Mouse (Mus musculus) neural tube, embryonic 13.5 days (tissue): Measurements from ENCODE around the gene Il21. TPM values are rescaled to one million over a fixed set of nuclear protein-coding genes. Genes with fewer than 3 reads are reported as not detected.

Source experiments
- ATAC-seq: fragments of 200-750 bp; cut with Nextera tagmentation; 2 replicates; pipeline ENCODE4 v1.8.0; 2017; ENCODE audit warnings: low read depth, mild to moderate bottlenecking, moderate TSS enrichment, moderate library complexity
- H3K27ac ChIP-seq: fragments of 300-500 bp; sonication (generic); replicated peaks from 2 replicates; pipeline ENCODE4 v1.5.1; 2015; ENCODE audit warnings: moderate library complexity, mild to moderate bottlenecking, inconsistent platforms
- H3K27me3 ChIP-seq: fragments of 300-500 bp; sonication (generic); 2 replicates; pipeline ENCODE4 v1.6.1; 2015; ENCODE audit warnings: mild to moderate bottlenecking, inconsistent platforms
- H3K36me3 ChIP-seq: fragments of 300-500 bp; sonication (generic); 2 replicates; pipeline ENCODE4 v1.6.1; 2015; ENCODE audit warnings: mild to moderate bottlenecking, inconsistent platforms
- H3K4me1 ChIP-seq: fragments of 300-500 bp; sonication (generic); replicated peaks from 2 replicates; pipeline ENCODE4 v1.6.1; 2015; ENCODE audit warnings: inconsistent platforms
- H3K4me2 ChIP-seq: fragments of 300-500 bp; sonication (generic); 2 replicates; pipeline ENCODE4 v1.6.1; 2015; ENCODE audit warnings: inconsistent platforms, mild to moderate bottlenecking, moderate library complexity
- H3K4me3 ChIP-seq: fragments of 300-500 bp; sonication (generic); 2 replicates; pipeline ENCODE4 v1.5.1; 2015; ENCODE audit warnings: mild to moderate bottlenecking, inconsistent platforms
- H3K9ac ChIP-seq: fragments of 300-500 bp; sonication (generic); 2 replicates; pipeline ENCODE4 v1.6.1; 2015; ENCODE audit warnings: moderate library complexity, mild to moderate bottlenecking, inconsistent platforms
- H3K9me3 ChIP-seq: fragments of 300-500 bp; sonication (generic); 2 replicates; pipeline ENCODE4 v1.6.1; 2016; ENCODE audit warnings: inconsistent platforms
- WGBS: fragments of 180-500 bp; shearing (Covaris S2); methylation state at CpG from one replicate; pipeline ENCODE4 v1.1.7; 2015; 5-methylcytosine and 5-hydroxymethylcytosine counted together
- polyA plus RNA-seq: library from polyadenylated mRNA; unstranded; fragments of >200 nt; fragmentation: Nextera tagmentation; extraction: Ambion mirVana; gene quantifications from 2 replicates; pipeline ENCODE4 v1.2.1, GENCODE M21; 2015

Gene Il21
- not detected in 2 replicates for polyA plus RNA-seq

DNA sequence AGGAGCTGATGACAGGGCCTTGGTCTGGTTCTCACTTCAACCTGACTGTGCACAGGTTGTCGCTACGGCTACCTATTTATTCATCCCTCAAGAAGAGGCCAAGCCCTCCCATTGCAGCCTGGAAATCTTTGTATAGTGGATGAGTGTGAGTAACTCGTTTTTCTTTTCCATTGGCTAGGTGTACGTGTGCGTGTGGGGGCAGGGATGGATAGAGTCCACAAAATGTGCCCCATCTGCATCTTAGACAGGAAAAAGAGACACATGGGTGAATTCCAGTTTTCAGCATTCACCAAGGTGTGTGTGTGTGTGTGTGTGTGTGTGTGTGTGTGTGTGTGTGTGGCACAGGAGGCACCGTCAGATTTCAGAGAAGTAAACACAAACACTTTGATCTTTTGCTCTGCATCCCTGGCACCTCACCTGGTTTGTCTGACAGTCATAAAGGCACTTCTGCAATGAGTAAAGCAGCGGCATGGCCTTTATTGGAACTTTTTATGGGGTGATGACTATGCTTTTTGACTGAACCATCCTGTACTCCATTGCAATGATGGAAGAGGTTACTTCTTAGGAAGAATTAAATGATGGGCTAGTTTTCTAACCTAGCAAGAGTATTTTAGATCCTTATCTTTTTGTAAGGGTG lies at the start of gene Il21:
TSS of gene Il21 (minus strand) at position 51 of the 637 bp plus-strand sequence.
- Histone ChIP-seq H3K9ac (no peak within 1 kb of the TSS), H3K27me3 (no peaks in the 10 kb centered on the region), H3K4me1 (no peaks in the 10 kb centered on the region), H3K9me3 (no peaks in the 10 kb centered on the region), H3K4me3 (no peak within 1 kb of the TSS), H3K27ac (no peak within 1 kb of the TSS), H3K4me2 (no peak within 1 kb of the TSS), H3K36me3 (no peaks in the 10 kb centered on the region)
- WGBS = 94% methylated on average over 7 of the region's 7 CpGs
- no peak for ATAC-seq

DNA sequence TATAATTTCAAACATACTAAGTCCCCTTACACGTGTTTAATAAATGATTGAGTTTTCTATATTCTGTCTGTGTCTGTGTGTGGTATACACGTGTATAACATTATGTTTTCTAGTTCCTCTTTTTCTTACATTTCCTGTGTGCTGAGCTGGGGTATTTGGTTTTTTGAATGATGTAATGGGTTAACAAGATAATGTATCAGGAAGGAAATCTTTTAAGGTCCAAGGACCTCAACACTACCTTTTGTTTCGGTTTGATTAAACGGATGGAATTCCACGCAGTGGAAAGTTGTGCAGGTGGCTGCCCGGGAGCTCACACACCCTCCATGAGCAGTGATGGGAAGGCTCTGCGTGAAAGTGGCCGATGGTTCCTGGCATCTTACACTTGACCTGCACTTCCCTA lies 48.4 kb upstream of the Il21 start:
- 86% methylated on average over 8 of the region's 8 CpGs for WGBS
- H3K27me3 ChIP-seq = no peaks in the 10 kb centered on the region
- H3K36me3 ChIP-seq = no peaks in the 10 kb centered on the region
- no peaks in the 10 kb centered on the region for H3K9me3 ChIP-seq
- H3K4me1 ChIP-seq = no peaks in the 10 kb centered on the region
- H3K4me3 ChIP-seq = no peak overlapping the region
- no peak overlapping the region for H3K4me2 ChIP-seq
- ATAC-seq = no peak
- H3K9ac ChIP-seq = no peak overlapping the region
- H3K27ac ChIP-seq = no peak overlapping the region

DNA sequence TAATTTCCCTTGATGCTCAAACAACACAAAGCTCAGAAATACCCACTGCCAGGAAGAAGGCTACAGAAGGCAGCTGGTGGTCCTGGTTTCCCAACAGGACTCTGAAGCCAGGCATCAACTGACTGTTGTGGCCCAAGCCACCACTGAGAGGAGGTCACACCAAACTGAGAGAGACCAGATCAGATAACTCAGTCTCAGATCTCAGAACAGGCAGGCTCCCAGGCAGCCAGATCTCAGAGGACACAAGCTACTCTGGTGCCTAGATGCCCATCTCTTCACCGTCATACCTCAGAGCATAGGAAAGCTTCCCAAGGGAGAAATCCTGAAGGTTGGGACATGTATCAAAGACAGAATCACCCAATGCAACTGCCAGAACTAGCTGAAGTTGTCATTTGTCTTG lies 47.8 kb upstream of the Il21 start:
- 77% methylated on average over 1 of the region's 1 CpGs for WGBS
- Histone ChIP-seq H3K9ac (no peak overlapping the region), H3K4me1 (no peaks in the 10 kb centered on the region), H3K27me3 (no peaks in the 10 kb centered on the region), H3K36me3 (no peaks in the 10 kb centered on the region), H3K4me2 (no peak overlapping the region), H3K4me3 (no peak overlapping the region), H3K27ac (no peak overlapping the region), H3K9me3 (no peaks in the 10 kb centered on the region)
- ATAC-seq = no peak

DNA sequence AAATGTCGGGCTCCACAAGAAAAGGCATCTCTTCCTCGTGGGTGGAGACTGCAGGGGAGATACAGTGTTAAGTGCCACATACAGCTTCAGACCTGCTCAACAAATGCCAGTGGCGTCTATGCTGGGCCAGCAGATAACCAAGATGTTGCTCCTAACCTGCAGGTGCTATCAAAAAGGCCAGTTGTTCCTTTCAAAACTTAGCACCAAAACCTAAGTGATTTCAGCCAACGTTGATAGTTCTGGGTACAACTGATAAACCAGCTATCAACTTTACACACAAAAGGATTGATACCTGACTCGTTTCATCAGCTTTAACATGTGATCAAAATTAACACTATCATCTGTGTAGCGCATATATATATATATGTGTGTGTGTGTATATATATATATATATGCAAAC lies 42.2 kb upstream of the Il21 start:
- H3K36me3 ChIP-seq = no peaks in the 10 kb centered on the region
- H3K27me3 ChIP-seq = no peaks in the 10 kb centered on the region
- H3K9ac ChIP-seq = no peak overlapping the region
- no peak for ATAC-seq
- H3K4me2 ChIP-seq = no peak overlapping the region
- H3K27ac ChIP-seq = no peak overlapping the region
- no peak overlapping the region for H3K4me3 ChIP-seq
- H3K4me1 ChIP-seq = no peaks in the 10 kb centered on the region
- 87% methylated on average over 6 of the region's 6 CpGs for WGBS
- no peaks in the 10 kb centered on the region for H3K9me3 ChIP-seq

DNA sequence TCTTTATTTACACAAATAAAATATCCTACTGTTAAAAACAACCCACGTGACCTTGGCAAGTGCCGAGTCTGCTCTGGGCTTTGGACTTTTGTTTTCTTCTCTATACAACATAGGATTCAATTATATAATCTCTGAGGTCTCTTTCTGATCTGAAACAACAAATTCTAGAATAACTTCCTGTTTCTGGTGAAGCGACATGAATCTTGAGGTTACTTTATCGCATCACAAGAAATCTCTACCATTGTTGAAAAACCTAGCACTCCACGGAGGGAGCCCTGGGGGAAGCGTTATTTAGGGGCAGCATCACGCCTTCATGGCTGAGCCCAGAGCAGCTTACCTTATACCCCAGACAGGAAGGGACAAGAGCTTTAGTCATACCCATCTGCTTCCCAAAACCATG lies 40.7 kb upstream of the Il21 start:
- Histone ChIP-seq H3K4me2 (no peak overlapping the region), H3K9me3 (no peaks in the 10 kb centered on the region), H3K4me3 (no peak overlapping the region), H3K27ac (no peak overlapping the region), H3K27me3 (no peaks in the 10 kb centered on the region), H3K4me1 (no peaks in the 10 kb centered on the region), H3K36me3 (no peaks in the 10 kb centered on the region), H3K9ac (no peak overlapping the region)
- ATAC-seq = no peak
- 87% methylated on average over 7 of the region's 7 CpGs for WGBS

DNA sequence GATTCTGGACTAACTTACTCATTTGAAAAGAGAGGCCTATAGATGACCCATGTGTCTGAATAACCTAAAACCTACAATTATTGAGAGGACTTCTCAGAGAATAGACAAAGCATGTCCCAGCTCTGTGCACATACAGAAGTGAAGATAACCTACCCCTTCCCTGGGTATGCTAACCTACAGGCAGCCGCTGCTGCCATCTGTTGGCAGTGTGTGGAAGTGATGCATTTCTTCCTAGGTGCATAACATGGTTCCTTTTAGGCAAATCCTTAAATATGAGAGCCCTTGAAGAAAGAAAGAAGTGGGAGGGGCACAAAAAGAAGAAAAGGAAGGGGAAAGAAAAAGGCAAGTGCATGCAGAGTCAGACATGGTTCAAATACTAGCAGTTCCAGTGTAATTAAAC lies 38.8 kb upstream of the Il21 start:
- Histone ChIP-seq H3K36me3 (no peaks in the 10 kb centered on the region), H3K27me3 (no peaks in the 10 kb centered on the region), H3K27ac (no peak overlapping the region), H3K4me3 (no peak overlapping the region), H3K4me1 (no peaks in the 10 kb centered on the region), H3K9me3 (no peaks in the 10 kb centered on the region), H3K9ac (no peak overlapping the region), H3K4me2 (no peak overlapping the region)
- 9% methylated on average over 1 of the region's 1 CpGs for WGBS
- no peak for ATAC-seq

DNA sequence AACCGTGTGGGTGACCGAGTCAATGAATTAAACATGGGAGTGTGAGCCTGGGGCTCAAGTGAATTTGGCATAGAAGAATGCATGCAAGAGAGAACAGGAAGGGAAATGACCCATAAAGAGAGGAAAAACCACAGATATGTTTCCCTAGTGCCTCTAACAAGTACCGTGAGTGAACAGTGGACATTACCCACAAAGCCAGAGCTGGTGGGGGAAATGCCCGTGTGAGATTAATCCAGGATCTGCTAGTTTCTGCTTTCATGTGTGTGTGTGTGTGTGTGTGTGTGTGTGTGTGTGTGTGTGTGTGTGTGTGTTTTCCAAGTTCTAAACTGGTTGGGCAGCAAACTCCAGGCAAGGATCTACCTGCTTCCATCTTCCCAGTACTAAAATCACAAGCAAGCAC lies 37.5 kb upstream of the Il21 start:
- no peaks in the 10 kb centered on the region for H3K4me1 ChIP-seq
- 90% methylated on average over 4 of the region's 4 CpGs for WGBS
- no peaks in the 10 kb centered on the region for H3K36me3 ChIP-seq
- H3K27me3 ChIP-seq = no peaks in the 10 kb centered on the region
- no peak for ATAC-seq
- H3K9ac ChIP-seq = no peak overlapping the region
- H3K27ac ChIP-seq = no peak overlapping the region
- H3K9me3 ChIP-seq = no peaks in the 10 kb centered on the region
- H3K4me3 ChIP-seq = no peak overlapping the region
- H3K4me2 ChIP-seq = no peak overlapping the region

DNA sequence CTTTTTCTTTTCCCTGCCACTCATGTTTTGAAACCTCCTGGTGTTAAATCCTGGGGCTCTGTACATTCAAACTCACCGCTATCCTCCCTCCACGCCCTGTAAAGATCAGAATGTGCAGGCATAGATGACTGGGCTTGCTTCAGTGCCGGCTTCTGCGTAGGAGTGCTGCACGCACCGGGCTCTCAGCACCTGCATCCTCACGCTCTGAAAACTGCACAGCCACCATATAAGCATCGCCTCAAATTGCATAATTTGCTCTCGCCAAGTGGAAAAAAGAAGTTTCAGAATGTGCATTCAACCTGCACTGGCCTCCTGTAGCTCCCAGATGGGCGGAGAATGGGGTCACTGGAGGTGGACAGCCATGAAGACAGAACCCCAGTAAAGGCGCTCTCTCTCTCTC lies 35.9 kb upstream of the Il21 start:
- Histone ChIP-seq H3K4me3 (no peak overlapping the region), H3K4me2 (no peak overlapping the region), H3K27ac (no peak overlapping the region), H3K4me1 (no peaks in the 10 kb centered on the region), H3K9me3 (no peaks in the 10 kb centered on the region), H3K9ac (no peak overlapping the region), H3K27me3 (no peaks in the 10 kb centered on the region), H3K36me3 (no peaks in the 10 kb centered on the region)
- WGBS = 83% methylated on average over 11 of the region's 11 CpGs
- no peak for ATAC-seq

DNA sequence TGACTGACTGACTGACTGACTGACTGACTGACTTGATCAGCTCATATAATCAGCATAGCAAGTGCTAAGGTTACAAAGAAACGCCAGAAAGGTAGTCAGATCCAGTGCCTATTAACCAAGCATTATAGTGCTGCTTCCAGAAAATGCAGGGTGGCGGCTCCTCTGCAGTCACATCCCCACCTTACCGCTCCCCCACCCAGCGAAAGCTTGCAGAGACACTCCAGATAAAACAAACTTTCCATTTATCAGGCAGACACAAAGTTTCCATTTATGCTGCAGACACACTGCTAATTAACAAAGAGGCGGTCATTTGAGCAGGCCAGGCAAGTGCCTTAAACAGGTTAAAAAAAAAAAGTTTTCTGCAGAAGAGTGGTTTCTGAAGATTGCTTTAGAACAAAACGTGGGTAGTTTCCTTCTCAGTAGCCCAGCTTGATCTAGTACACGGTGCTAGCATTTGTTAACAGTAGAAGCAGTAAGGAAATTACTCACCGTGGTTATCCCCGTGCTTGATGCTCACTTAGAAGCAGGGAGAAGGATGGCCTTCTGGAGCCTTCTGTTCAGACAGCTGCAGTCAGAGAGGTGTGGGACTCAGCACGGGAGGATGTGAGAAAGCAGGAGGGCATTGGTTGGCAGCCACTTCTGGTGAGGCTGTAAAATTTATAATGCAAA lies 27.0 kb upstream of the Il21 start:
- H3K36me3 ChIP-seq = no peaks in the 10 kb centered on the region
- H3K4me1 ChIP-seq = no peaks in the 10 kb centered on the region
- no peak for ATAC-seq
- H3K27ac ChIP-seq = no peak overlapping the region
- no peak overlapping the region for H3K9ac ChIP-seq
- no peaks in the 10 kb centered on the region for H3K27me3 ChIP-seq
- no peak overlapping the region for H3K4me2 ChIP-seq
- WGBS = 70% methylated on average over 10 of the region's 10 CpGs
- no peaks in the 10 kb centered on the region for H3K9me3 ChIP-seq
- H3K4me3 ChIP-seq = no peak overlapping the region

DNA sequence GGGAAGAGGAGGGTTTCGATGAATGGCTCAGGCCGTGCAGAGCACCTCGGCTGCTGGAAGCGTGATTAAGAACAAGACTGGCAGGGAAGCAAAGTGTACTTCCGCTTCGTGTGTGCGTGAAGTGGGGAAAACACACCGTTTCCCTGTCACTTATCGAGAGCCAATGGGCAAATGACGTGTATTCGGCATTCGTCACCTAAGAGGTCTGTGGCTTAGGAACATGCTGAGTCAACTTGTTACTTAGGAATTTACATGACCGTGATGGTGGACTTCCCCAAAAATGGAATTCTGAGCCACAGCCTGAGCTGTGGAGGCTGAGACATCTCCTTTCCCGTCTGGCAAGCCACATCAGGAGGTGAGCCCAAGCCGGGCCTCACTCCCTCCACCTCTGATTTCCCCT lies 25.3 kb upstream of the Il21 start:
- no peak overlapping the region for H3K4me2 ChIP-seq
- no peak overlapping the region for H3K9ac ChIP-seq
- no peak overlapping the region for H3K27ac ChIP-seq
- H3K4me1 ChIP-seq = no peaks in the 10 kb centered on the region
- 90% methylated on average over 15 of the region's 15 CpGs for WGBS
- H3K4me3 ChIP-seq = no peak overlapping the region
- no peak for ATAC-seq
- no peaks in the 10 kb centered on the region for H3K36me3 ChIP-seq
- no peaks in the 10 kb centered on the region for H3K27me3 ChIP-seq
- no peaks in the 10 kb centered on the region for H3K9me3 ChIP-seq

DNA sequence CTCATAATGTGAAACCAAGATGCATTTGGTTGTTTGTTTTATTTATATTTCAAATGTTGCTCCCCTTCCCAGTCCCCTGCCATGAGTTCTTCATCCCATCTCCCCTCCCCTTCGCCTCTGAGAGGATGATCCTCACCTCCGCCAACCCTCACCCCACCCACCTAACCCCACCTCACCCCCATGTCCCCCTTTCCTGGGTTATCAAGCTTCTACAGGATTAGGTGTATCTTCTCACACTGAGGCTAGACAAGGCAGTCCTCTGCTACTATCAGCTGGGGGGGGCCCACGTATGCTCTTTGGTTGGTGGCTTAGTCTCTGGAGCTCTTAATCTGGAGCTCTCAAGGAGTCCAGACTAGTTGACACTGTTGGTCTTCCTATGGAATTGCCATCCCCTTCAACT lies 18.5 kb upstream of the Il21 start:
- Histone ChIP-seq H3K9ac (no peak overlapping the region), H3K27ac (no peak overlapping the region), H3K36me3 (no peaks in the 10 kb centered on the region), H3K4me1 (no peaks in the 10 kb centered on the region), H3K4me3 (no peak overlapping the region), H3K9me3 (no peaks in the 10 kb centered on the region), H3K4me2 (no peak overlapping the region), H3K27me3 (no peaks in the 10 kb centered on the region)
- ATAC-seq = no peak
- 90% methylated on average over 3 of the region's 3 CpGs for WGBS

DNA sequence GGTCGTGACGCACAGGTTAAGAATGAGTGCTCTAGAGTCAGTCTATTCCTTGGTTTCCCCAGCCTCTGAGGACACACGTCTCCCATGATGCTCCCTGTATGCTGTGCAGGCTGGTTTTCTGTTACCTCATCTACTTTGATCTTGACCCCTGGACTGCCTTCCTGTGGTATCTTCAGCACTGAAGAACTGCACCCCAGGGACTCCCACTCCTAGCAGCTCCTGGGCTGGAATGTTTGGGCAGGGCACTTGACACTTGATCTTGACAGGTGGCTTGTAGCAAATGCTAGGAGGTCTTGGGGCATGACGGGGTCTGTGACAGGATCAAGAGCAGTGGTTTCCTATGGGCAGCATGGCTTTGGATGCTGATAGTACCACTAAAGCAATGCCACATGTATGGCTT lies 2.6 kb upstream of the Il21 start:
- 80% methylated on average over 4 of the region's 4 CpGs for WGBS
- Histone ChIP-seq H3K4me1 (no peaks in the 10 kb centered on the region), H3K27me3 (no peaks in the 10 kb centered on the region), H3K27ac (no peak overlapping the region), H3K4me2 (no peak overlapping the region), H3K9me3 (no peaks in the 10 kb centered on the region), H3K4me3 (no peak overlapping the region), H3K9ac (no peak overlapping the region), H3K36me3 (no peaks in the 10 kb centered on the region)
- no peak for ATAC-seq

DNA sequence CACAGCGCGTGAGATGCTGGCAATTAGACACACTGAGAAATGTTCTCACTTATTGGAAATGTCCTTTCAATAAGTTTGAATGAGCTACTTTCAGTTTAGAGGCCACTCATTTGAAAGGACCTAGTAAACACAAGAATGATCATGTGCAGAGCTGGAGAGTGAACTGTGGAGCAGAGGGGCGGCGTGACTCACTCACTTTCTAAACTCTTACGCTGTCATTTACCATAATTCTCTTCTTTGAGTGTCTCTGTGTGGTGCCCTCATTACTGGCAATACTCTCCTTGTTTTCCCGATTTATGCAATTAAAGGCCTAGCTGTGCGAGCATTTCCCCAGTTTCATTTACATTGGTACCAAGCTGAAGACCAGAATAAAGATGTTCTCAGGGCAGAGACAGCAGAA lies 1.3 kb downstream of the Il21 start:
- no peak overlapping the region for H3K27ac ChIP-seq

More for the DNA sequence above, 1.3 kb downstream of the Il21 start:
- Histone ChIP-seq H3K9ac (no peak overlapping the region), H3K27me3 (no peaks in the 10 kb centered on the region), H3K4me2 (no peak overlapping the region), H3K36me3 (no peaks in the 10 kb centered on the region), H3K9me3 (no peaks in the 10 kb centered on the region), H3K4me3 (no peak overlapping the region), H3K4me1 (peaks cover 4% of the 10 kb centered on the region; the same call in 1 of the 2 replicates)
- WGBS = 76% methylated on average over 7 of the region's 7 CpGs
- ATAC-seq = no peak
